16 mouse cellular contexts compared by ENCODE assay signal in genomic region chr10:37760542-37761367, GRCm38 (mm10).
"Had no signal": no experiment of that assay in that cellular context is flagged by ENCODE, and none has a peak within 500 bp of the region (broad histone marks: within the 10 kb centered on the region; RNA-seq: fewer than 3 reads in every experiment).

No protein-coding gene starts in this region.

- H3K27ac ChIP-seq: liver, embryonic 12.5 days; liver, embryonic 14.5 days; midbrain, embryonic 10.5 days; midbrain, embryonic 12.5 days; neural tube, embryonic 12.5 days; stomach, embryonic 15.5 days; stomach, postnatal 0 days had no signal

- H3K9me3 ChIP-seq: liver, embryonic 12.5 days; midbrain, embryonic 10.5 days; midbrain, embryonic 12.5 days; neural tube, embryonic 12.5 days; stomach, embryonic 15.5 days had no signal

- H3K9ac ChIP-seq: liver, embryonic 12.5 days; liver, embryonic 14.5 days; midbrain, embryonic 12.5 days; neural tube, embryonic 12.5 days; stomach, embryonic 15.5 days had no signal

- ATAC-seq: liver, embryonic 12.5 days; midbrain, embryonic 16.5 days had no signal

- H3K4me1 ChIP-seq: liver, embryonic 12.5 days; midbrain, embryonic 10.5 days; midbrain, embryonic 12.5 days; neural tube, embryonic 12.5 days; stomach, embryonic 15.5 days had no signal

- H3K4me3 ChIP-seq: liver, embryonic 12.5 days; midbrain, embryonic 10.5 days; midbrain, embryonic 12.5 days; neural tube, embryonic 12.5 days; stomach, embryonic 15.5 days had no signal

- DNase-seq: lung, adult 18-20 months; lung, postnatal 14 days; lung, postnatal 4 days; midbrain, embryonic 14.5 days; right cerebral cortex, postnatal 14 days; thymus, adult 2 months; thymus, postnatal 25 days; thymus, postnatal 4 days had no signal

- H3K36me3 ChIP-seq: liver, embryonic 12.5 days; midbrain, embryonic 10.5 days; midbrain, embryonic 12.5 days; neural tube, embryonic 12.5 days; stomach, embryonic 15.5 days had no signal

- H3K4me2 ChIP-seq: liver, embryonic 12.5 days; midbrain, embryonic 12.5 days; neural tube, embryonic 12.5 days; stomach, embryonic 15.5 days had no signal

- H3K27me3 ChIP-seq: liver, embryonic 12.5 days; midbrain, embryonic 12.5 days; neural tube, embryonic 12.5 days; stomach, embryonic 15.5 days had no signal
